In the genomic region with DNA sequence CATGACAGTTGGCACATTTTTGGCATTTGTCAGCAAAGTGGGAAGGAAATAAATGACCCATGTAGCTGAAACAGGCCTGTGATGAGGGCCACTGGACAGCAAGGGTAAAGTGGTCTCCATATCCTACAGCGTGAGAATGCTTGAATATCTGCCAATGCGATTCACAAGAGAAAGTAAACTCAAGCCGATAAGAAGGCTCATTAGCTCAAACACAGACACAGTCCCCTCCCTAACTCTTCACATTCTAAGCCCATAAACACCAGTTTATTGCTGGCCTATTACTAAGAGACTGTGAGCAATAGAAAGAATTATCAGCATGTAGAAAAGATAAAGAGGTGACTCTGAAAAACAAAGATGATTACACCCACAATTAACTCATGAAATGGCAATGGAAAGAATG, we compare ENCODE assay signal across 21 mouse cellular contexts.
A peak's percentile ranks its signal among the peaks of the same experiment; 100 is the strongest.
DNase-seq lines count a peak whose midpoint lies in the region; ATAC-seq lines count a peak whose summit lies in the region.
"Had no signal": no experiment of that assay in that cellular context is flagged by ENCODE, and none has a peak within 500 bp of the region (broad histone marks: within the 10 kb centered on the region; RNA-seq: fewer than 3 reads in every experiment).

No protein-coding gene starts in this region.

- no peaks in the 10 kb centered on the region for H3K27me3 ChIP-seq in heart, embryonic 14.5 days (ENCODE audit: control insufficient read depth, insufficient read depth, low read length)
- no peaks in the 10 kb centered on the region for H3K27me3 ChIP-seq in hindbrain, embryonic 15.5 days
- H3K27me3 ChIP-seq in hindbrain, embryonic 11.5 days (ENCODE audit: control insufficient read depth, insufficient read depth, low read length): no peaks in the 10 kb centered on the region
- H3K27me3 ChIP-seq in intestine, embryonic 15.5 days (replicated peaks): no peaks in the 10 kb centered on the region
- H3K27me3 ChIP-seq: embryonic facial prominence, embryonic 12.5 days; forebrain, embryonic 12.5 days; heart, embryonic 12.5 days; Patski had no signal

- 10% methylated on average over 3 of the region's 3 CpGs for WGBS in heart, embryonic 14.5 days
- 42% methylated on average over 3 of the region's 3 CpGs for WGBS in hindbrain, embryonic 15.5 days
- WGBS in hindbrain, embryonic 11.5 days: 73% methylated on average over 3 of the region's 3 CpGs
- WGBS in intestine, embryonic 15.5 days: 14% methylated on average over 3 of the region's 3 CpGs

- no peaks in the 10 kb centered on the region for H3K9me3 ChIP-seq in heart, embryonic 14.5 days (ENCODE audit: control insufficient read depth, low read length)
- H3K9me3 ChIP-seq in hindbrain, embryonic 15.5 days: no peaks in the 10 kb centered on the region
- H3K9me3 ChIP-seq in hindbrain, embryonic 11.5 days (ENCODE audit: control insufficient read depth, low read length): no peaks in the 10 kb centered on the region
- H3K9me3 ChIP-seq in intestine, embryonic 15.5 days: no peaks in the 10 kb centered on the region
- H3K9me3 ChIP-seq: embryonic facial prominence, embryonic 12.5 days; forebrain, embryonic 12.5 days; heart, embryonic 12.5 days; midbrain, embryonic 10.5 days had no signal

- H3K9ac ChIP-seq in heart, embryonic 14.5 days (ENCODE audit: low read length): no peak overlapping the region
- H3K9ac ChIP-seq in hindbrain, embryonic 15.5 days: no peak overlapping the region
- H3K9ac ChIP-seq in hindbrain, embryonic 11.5 days (ENCODE audit: low read depth, low read length): no peak overlapping the region
- H3K9ac ChIP-seq in intestine, embryonic 15.5 days: no peak overlapping the region
- H3K9ac ChIP-seq: embryonic facial prominence, embryonic 12.5 days; forebrain, embryonic 12.5 days; heart, embryonic 12.5 days had no signal

- peak overlapping the region in 1 of 2 experiments; percentile 42; a peak in 2 of 4 replicates for H3K27ac ChIP-seq in heart, embryonic 14.5 days (replicated peaks in 1 of 2; ENCODE audit: control insufficient read depth in 1 of 2, insufficient read depth in 1 of 2, low read depth in 2 of 2, low read length in 2 of 2)
- H3K27ac ChIP-seq in hindbrain, embryonic 15.5 days (replicated peaks): no peak overlapping the region
- no peak overlapping the region for H3K27ac ChIP-seq in hindbrain, embryonic 11.5 days (ENCODE audit: low read depth, low read length)
- no peak overlapping the region for H3K27ac ChIP-seq in intestine, embryonic 15.5 days
- H3K27ac ChIP-seq: embryonic facial prominence, embryonic 12.5 days; forebrain, embryonic 12.5 days; midbrain, embryonic 10.5 days had no signal

- H3K4me2 ChIP-seq in heart, embryonic 14.5 days (ENCODE audit: low read length): peak overlapping the region; percentile 23; the same call in 1 of the 2 replicates
- H3K4me2 ChIP-seq in hindbrain, embryonic 15.5 days: no peak overlapping the region
- no peak overlapping the region for H3K4me2 ChIP-seq in hindbrain, embryonic 11.5 days (replicated peaks; ENCODE audit: low read depth, low read length)
- H3K4me2 ChIP-seq in intestine, embryonic 15.5 days (replicated peaks): no peak overlapping the region
- H3K4me2 ChIP-seq: embryonic facial prominence, embryonic 12.5 days; forebrain, embryonic 12.5 days; heart, embryonic 12.5 days had no signal

- H3K4me3 ChIP-seq in heart, embryonic 14.5 days (ENCODE audit: control insufficient read depth in 1 of 2, insufficient read depth in 1 of 2, low read depth in 1 of 2, low read length in 2 of 2): no peak overlapping the region
- H3K4me3 ChIP-seq in hindbrain, embryonic 15.5 days: no peak overlapping the region
- H3K4me3 ChIP-seq in hindbrain, embryonic 11.5 days (ENCODE audit: low read depth, low read length): no peak overlapping the region
- H3K4me3 ChIP-seq in intestine, embryonic 15.5 days (replicated peaks): no peak overlapping the region
- H3K4me3 ChIP-seq: embryonic facial prominence, embryonic 12.5 days; forebrain, embryonic 12.5 days; heart, embryonic 12.5 days; midbrain, embryonic 10.5 days had no signal

- intact Hi-C loops in heart, postnatal 25 days (cut with DNase I): no loop called here

- peaks cover 3 to 22% of the 10 kb centered on the region in 2 experiments; a peak in 3 of 4 replicates for H3K4me1 ChIP-seq in heart, embryonic 14.5 days (ENCODE audit: control insufficient read depth in 2 of 2, insufficient read depth in 2 of 2, low read length in 2 of 2)
- peaks cover 40% of the 10 kb centered on the region for H3K4me1 ChIP-seq in hindbrain, embryonic 15.5 days (replicated peaks)
- 0 out of 2 replicates have a peak, but pooled peaks cover 2% of the 10 kb centered on the region for H3K4me1 ChIP-seq in hindbrain, embryonic 11.5 days (replicated peaks; ENCODE audit: control insufficient read depth, insufficient read depth, low read length)
- no peaks in the 10 kb centered on the region for H3K4me1 ChIP-seq in intestine, embryonic 15.5 days (replicated peaks)
- H3K4me1 ChIP-seq: embryonic facial prominence, embryonic 12.5 days had no signal

- ATAC-seq in heart, embryonic 14.5 days (ENCODE audit: insufficient number of reproducible peaks, insufficient read depth, low FRiP score, low read depth): peak; percentile 39; the same call in 1 of the 2 replicates
- ATAC-seq in hindbrain, embryonic 15.5 days (ENCODE audit: low FRiP score, low read depth): peak; percentile 19; the same call in 1 of the 2 replicates
- ATAC-seq in hindbrain, embryonic 11.5 days (ENCODE audit: low FRiP score): no peak
- peak; percentile 91 for ATAC-seq in intestine, embryonic 15.5 days
- ATAC-seq: lung, postnatal 0 days; Patski had no signal

- no peak for DNase-seq in heart, postnatal 25 days (ENCODE audit: low spot score)
- no peak for DNase-seq in hindbrain, embryonic 11.5 days (ENCODE audit: low spot score)
- peak; percentile 54 for DNase-seq in Muller cell, postnatal 12 days (ENCODE audit: inconsistent ontology term)
- no peak for DNase-seq in layer of hippocampus, adult 11-12 months (ENCODE audit: low spot score)
- no peak for DNase-seq in urinary bladder, postnatal 36 days (ENCODE audit: low spot score in 2 of 2)
- DNase-seq: adrenal gland, adult 2 months; cerebellum, adult 2 months; cerebellum, postnatal 25 days; kidney, adult 9 months; kidney, postnatal 14 days; layer of hippocampus, postnatal 36 days; thymus, adult 18-20 months had no signal

- H3K36me3 ChIP-seq in heart, embryonic 14.5 days (ENCODE audit: control insufficient read depth, insufficient read depth, low read length): no peaks in the 10 kb centered on the region
- no peaks in the 10 kb centered on the region for H3K36me3 ChIP-seq in hindbrain, embryonic 15.5 days
- H3K36me3 ChIP-seq in hindbrain, embryonic 11.5 days (ENCODE audit: control insufficient read depth, insufficient read depth, low read length): no peaks in the 10 kb centered on the region
- H3K36me3 ChIP-seq in intestine, embryonic 15.5 days: no peaks in the 10 kb centered on the region
- H3K36me3 ChIP-seq: embryonic facial prominence, embryonic 12.5 days; forebrain, embryonic 12.5 days; midbrain, embryonic 10.5 days had no signal
